In the genomic region with DNA sequence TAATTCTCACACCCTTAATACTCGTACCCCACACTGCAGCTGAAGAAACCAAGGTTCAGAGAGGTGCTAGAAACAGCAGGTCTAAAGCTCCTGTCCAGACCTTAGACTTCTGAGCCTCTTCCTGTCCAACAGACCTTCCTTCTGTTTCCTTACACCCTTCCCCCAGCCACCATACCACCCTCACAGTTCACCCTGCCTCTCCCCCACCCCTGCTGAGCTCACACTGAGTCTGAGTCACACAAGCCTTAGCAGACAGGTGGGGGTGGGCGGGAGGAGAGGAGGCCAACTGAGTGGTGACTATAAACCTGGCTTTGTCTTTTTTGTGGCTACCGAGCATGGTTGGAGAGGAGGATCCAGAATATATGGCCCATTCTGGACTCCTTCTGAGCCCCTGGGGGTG, we compare ENCODE assay signal across 27 mouse cellular contexts. TPM values are rescaled to one million over a fixed set of nuclear protein-coding genes. Genes with fewer than 3 reads are reported as not detected.
DNase-seq lines count a peak whose midpoint lies in the region; ATAC-seq and TF ChIP-seq lines count a peak whose summit lies in the region.
"Had no signal": no experiment of that assay in that cellular context is flagged by ENCODE, and none has a peak within 500 bp of the region (broad histone marks: within the 10 kb centered on the region; RNA-seq: fewer than 3 reads in every experiment).

No protein-coding gene starts in this region.

- CTCF ChIA-PET in Patski (lab: Charles Lee): interaction anchor here (0.8 kb wide), 1 partner anchor 47 kb away, joined by 3 read pairs; no protein-coding TSS in a partner anchor

- H3K27me3 ChIP-seq in Patski: no peaks in the 10 kb centered on the region
- H3K27me3 ChIP-seq in hindbrain, embryonic 12.5 days: 0 out of 2 replicates have a peak, but pooled peaks cover 6% of the 10 kb centered on the region
- H3K27me3 ChIP-seq: embryonic facial prominence, embryonic 12.5 days; embryonic facial prominence, embryonic 15.5 days; heart, embryonic 13.5 days; hindbrain, embryonic 13.5 days had no signal

- 58% methylated on average over 3 of the region's 3 CpGs for WGBS in hindbrain, embryonic 12.5 days

- ATAC-seq in frontal cortex, adult (ENCODE audit: low TSS enrichment): peak; percentile 92
- ATAC-seq in Patski: peak; percentile 63
- ATAC-seq in hindbrain, embryonic 12.5 days (ENCODE audit: low FRiP score): no peak
- ATAC-seq: activated CD4-positive, CD25-positive, alpha-beta regulatory T cell, adult 4 months; forebrain, embryonic 14.5 days; forebrain, postnatal 0 days; hindbrain, embryonic 16.5 days had no signal

- H3K27ac ChIP-seq in hindbrain, embryonic 12.5 days: no peak overlapping the region
- H3K27ac ChIP-seq: embryonic facial prominence, embryonic 12.5 days; embryonic facial prominence, embryonic 15.5 days; heart, adult 2 months; heart, embryonic 10.5 days; heart, embryonic 13.5 days; hindbrain, embryonic 13.5 days had no signal

- no peak for DNase-seq in frontal cortex, postnatal 10 days (ENCODE audit: low spot score in 2 of 2)
- peak; percentile 78 for DNase-seq in right cerebral cortex, adult 18-20 months
- no peak for DNase-seq in right cerebral cortex, postnatal 4 days
- DNase-seq in Patski (ENCODE audit: low read depth, low spot score): peak; percentile 51
- peak; percentile 24 to 50 for DNase-seq in natural killer cell, adult 2 months (ENCODE audit: low spot score in 2 of 2)
- no peak for DNase-seq in kidney, adult 11 months
- DNase-seq: adrenal gland, adult 8-10 months; adrenal gland, postnatal 25 days; B cell, adult 2 months; cerebellum, adult 18-20 months; cerebellum, adult 9-10 months; forebrain, postnatal 0 days; gastrocnemius, postnatal 10 days; gastrocnemius, postnatal 36 days; heart, adult 2 months; heart, postnatal 14 days had no signal

- H3K9me3 ChIP-seq in hindbrain, embryonic 12.5 days (replicated peaks): no peaks in the 10 kb centered on the region
- H3K9me3 ChIP-seq: embryonic facial prominence, embryonic 15.5 days; G1E; heart, embryonic 10.5 days; heart, embryonic 13.5 days; hindbrain, embryonic 13.5 days had no signal

- TF ChIP-seq CTCF in Patski (IDR thresholded peaks at IDR 0.05): no peak

- no peak overlapping the region for H3K4me3 ChIP-seq in hindbrain, embryonic 12.5 days
- H3K4me3 ChIP-seq: embryonic facial prominence, embryonic 12.5 days; embryonic facial prominence, embryonic 15.5 days; heart, adult 2 months; heart, embryonic 10.5 days; heart, embryonic 13.5 days; hindbrain, embryonic 13.5 days had no signal

- in situ Hi-C loops in Patski (cut with MboI; ENCODE audit: low pct_unique_long_range_greater_than_20kb): no loop called here

- H3K36me3 ChIP-seq in hindbrain, embryonic 12.5 days: no peaks in the 10 kb centered on the region
- H3K36me3 ChIP-seq: embryonic facial prominence, embryonic 12.5 days; embryonic facial prominence, embryonic 15.5 days; G1E; heart, embryonic 10.5 days; heart, embryonic 13.5 days; hindbrain, embryonic 13.5 days had no signal

- no peak overlapping the region for H3K4me2 ChIP-seq in hindbrain, embryonic 12.5 days (replicated peaks)
- H3K4me2 ChIP-seq: embryonic facial prominence, embryonic 12.5 days; embryonic facial prominence, embryonic 15.5 days; heart, embryonic 13.5 days; hindbrain, embryonic 13.5 days had no signal

- H3K4me1 ChIP-seq in hindbrain, embryonic 12.5 days: peaks cover 3% of the 10 kb centered on the region; the same call in 1 of the 2 replicates
- H3K4me1 ChIP-seq: embryonic facial prominence, embryonic 12.5 days; embryonic facial prominence, embryonic 15.5 days; heart, embryonic 10.5 days; heart, embryonic 13.5 days; hindbrain, embryonic 13.5 days had no signal

- H3K9ac ChIP-seq in hindbrain, embryonic 12.5 days: no peak overlapping the region
- H3K9ac ChIP-seq: embryonic facial prominence, embryonic 12.5 days; embryonic facial prominence, embryonic 15.5 days; forebrain, postnatal 0 days; heart, embryonic 13.5 days; hindbrain, embryonic 13.5 days had no signal

- POLR2A ChIA-PET in Patski (lab: Charles Lee): interaction anchor here (1.5 kb wide), 1 partner anchor 14 kb away, joined by 8 read pairs; no protein-coding TSS in a partner anchor

RNA-seq across cellular contexts. Expression of gene Pitpnm3, which starts 24.9 kb away (rescaled TPM):
- 5.0 TPM for polyA plus RNA-seq in Patski (2021)
- polyA plus RNA-seq in hindbrain, embryonic 12.5 days (2016; fragmentation: Nextera tagmentation; extraction: Ambion mirVana): 1.1 and 1.8 TPM in 2 replicates
- polyA plus RNA-seq: activated CD4-positive, CD25-positive, alpha-beta regulatory T cell, adult 4 months had no signal

Comparison
In these comparisons a context has a peak if more than half of its experiments do, and no peak if none do; other contexts are left out.
1. DNase-seq: peak in right cerebral cortex, adult 18-20 months (single experiment), Patski (single experiment) and natural killer cell, adult 2 months (2 of 2); none in frontal cortex, postnatal 10 days (0 of 2), right cerebral cortex, postnatal 4 days (single experiment) and kidney, adult 11 months (single experiment).